Mouse (Mus musculus) small intestine, adult 2 months (tissue): ENCODE data around the gene Thap4.

Experiments
- CTCF ChIP-seq: fragments of 200-500 bp; IDR thresholded peaks from 2 replicates; pipeline ENCODE4 v1.5.1; 2012; ENCODE audit warnings: low read depth, mild to moderate bottlenecking, control low read depth, inconsistent platforms, low read length, moderate library complexity, mixed read lengths; ENCODE audit not compliant: insufficient replicate concordance, insufficient read length; ENCODE audit errors: extremely low read depth
- POLR2A ChIP-seq: fragments of 200-500 bp; IDR thresholded peaks from 2 replicates; pipeline ENCODE4 v1.6.1; 2012; ENCODE audit warnings: low read depth, mild to moderate bottlenecking, control low read depth, inconsistent platforms, low read length, moderate library complexity

DNA sequence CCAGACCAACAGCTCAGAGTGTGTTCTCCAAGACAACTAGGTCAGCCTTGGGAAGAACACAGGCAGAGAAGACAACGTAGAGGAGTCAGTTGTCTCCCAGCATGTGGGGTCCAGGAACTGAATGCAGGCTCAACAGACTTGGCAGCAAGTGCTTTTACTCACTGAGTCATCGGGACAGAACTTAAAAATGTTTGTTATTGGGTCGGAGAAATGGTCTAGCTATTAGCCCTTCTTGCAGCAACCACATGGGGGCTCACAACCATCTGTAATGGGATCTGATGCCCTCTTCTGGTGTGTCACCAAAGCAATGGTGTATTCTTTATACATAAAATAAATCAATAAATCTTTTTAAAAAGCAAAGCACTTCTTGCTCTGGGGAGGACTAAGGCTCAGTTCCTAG lies 28.5 kb downstream of the Thap4 start:
- TF ChIP-seq CTCF (no peak), POLR2A (no peak)
